Mouse (Mus musculus): ENCODE results near the gene Lrig3.

The Lrig3 gene

GRCm38 (mm10) chr10:125965968-125966480 lies at the start of gene Lrig3:
Gene Lrig3, plus strand, starts transcription at chr10:125966168.
- no peak for DNase-seq (ENCODE audit: low read depth)

- no peak for DNase-seq (ENCODE audit: low read depth)
These were observed 49.2 kb upstream of the Lrig3 start for GRCm38 (mm10) chr10:125916781-125917180.

GRCm38 (mm10) chr10:125917436-125917871 lies 48.5 kb upstream of the Lrig3 start:
- no peak for DNase-seq (ENCODE audit: low read depth)

GRCm38 (mm10) chr10:125918994-125919393 lies 47.0 kb upstream of the Lrig3 start:
- no peak for DNase-seq (ENCODE audit: low read depth)

GRCm38 (mm10) chr10:125921654-125922446 lies 44.1 kb upstream of the Lrig3 start:
- DNase-seq (ENCODE audit: low read depth) = no peak

- no peak for DNase-seq (ENCODE audit: low read depth)
These were observed 36.0 kb upstream of the Lrig3 start for GRCm38 (mm10) chr10:125929961-125930360.

GRCm38 (mm10) chr10:125933388-125933787 lies 32.6 kb upstream of the Lrig3 start:
- DNase-seq (ENCODE audit: low read depth) = no peak

- DNase-seq (ENCODE audit: low read depth) = no peak
These were observed 31.9 kb upstream of the Lrig3 start for GRCm38 (mm10) chr10:125934095-125934494.

- no peak for DNase-seq (ENCODE audit: low read depth)
These were observed 28.2 kb upstream of the Lrig3 start for GRCm38 (mm10) chr10:125937517-125938497.

- DNase-seq (ENCODE audit: low read depth) = no peak
These were observed 27.2 kb upstream of the Lrig3 start for GRCm38 (mm10) chr10:125938528-125939402.

GRCm38 (mm10) chr10:125940316-125941059 lies 25.5 kb upstream of the Lrig3 start:
- no peak for DNase-seq (ENCODE audit: low read depth)

- no peak for DNase-seq (ENCODE audit: low read depth)
These were observed 22.9 kb upstream of the Lrig3 start for GRCm38 (mm10) chr10:125943098-125943497.

- DNase-seq (ENCODE audit: low read depth) = no peak
These were observed 21.0 kb upstream of the Lrig3 start for GRCm38 (mm10) chr10:125944762-125945504.

GRCm38 (mm10) chr10:125948842-125949474 lies 17.0 kb upstream of the Lrig3 start:
- DNase-seq (ENCODE audit: low read depth) = no peak

- no peak for DNase-seq (ENCODE audit: low read depth)
These were observed 14.3 kb upstream of the Lrig3 start for GRCm38 (mm10) chr10:125951633-125952032.

- no peak for DNase-seq (ENCODE audit: low read depth)
These were observed 11.6 kb upstream of the Lrig3 start for GRCm38 (mm10) chr10:125954343-125954742.

- DNase-seq (ENCODE audit: low read depth) = no peak
These were observed 11.0 kb upstream of the Lrig3 start for GRCm38 (mm10) chr10:125954747-125955530.

GRCm38 (mm10) chr10:125961411-125962107 lies 4.4 kb upstream of the Lrig3 start:
- no peak for DNase-seq (ENCODE audit: low read depth)

All from c-Kit-positive CD71-positive TER-119-negative erythroid progenitor cells, embryonic 14.5 days (primary cell).